Mouse (Mus musculus) lung, embryonic 16.5 days (tissue): ENCODE results near the gene Stk38. TPM values are rescaled to one million over a fixed set of nuclear protein-coding genes. Genes with fewer than 3 reads are reported as not detected.
A peak's percentile ranks its signal among the peaks of the same experiment; 100 is the strongest.

ENCODE experiments used
- ATAC-seq: fragments of 200-750 bp; cut with Nextera tagmentation; 2 replicates; pipeline ENCODE4 v1.8.0; 2017; ENCODE audit warnings: low read depth, mild to moderate bottlenecking, moderate library complexity
- H3K27ac ChIP-seq: fragments of 300-500 bp; sonication (generic); 2 replicates; pipeline ENCODE4 v1.5.1; 2014; ENCODE audit warnings: mild to moderate bottlenecking, control low read depth, low read length
- H3K27me3 ChIP-seq: fragments of 300-500 bp; sonication (generic); 2 replicates; pipeline ENCODE4 v1.6.1; 2014; ENCODE audit warnings: low read depth, low read length, mixed read lengths; ENCODE audit not compliant: control insufficient read depth, insufficient read depth
- H3K36me3 ChIP-seq: fragments of 300-500 bp; sonication (generic); 2 replicates; pipeline ENCODE4 v1.6.1; 2014; ENCODE audit warnings: low read length; ENCODE audit not compliant: control insufficient read depth, insufficient read depth
- H3K4me1 ChIP-seq: fragments of 300-500 bp; sonication (generic); replicated peaks from 2 replicates; pipeline ENCODE4 v1.6.1; 2014; ENCODE audit warnings: low read length, mixed read lengths; ENCODE audit not compliant: control insufficient read depth, insufficient read depth
- H3K4me2 ChIP-seq: fragments of 300-500 bp; sonication (generic); 2 replicates; pipeline ENCODE4 v1.6.1; 2014; ENCODE audit warnings: low read depth, low read length, control low read depth
- H3K4me3 ChIP-seq: fragments of 300-500 bp; sonication (generic); 2 replicates; pipeline ENCODE4 v1.5.1; 2014; ENCODE audit warnings: mild to moderate bottlenecking, low read length, control low read depth
- H3K9ac ChIP-seq: fragments of 300-500 bp; sonication (generic); 2 replicates; pipeline ENCODE4 v1.6.1; 2014; ENCODE audit warnings: low read length, control low read depth
- H3K9me3 ChIP-seq: fragments of 300-500 bp; sonication (generic); 2 replicates; pipeline ENCODE4 v1.6.1; 2016; ENCODE audit warnings: low read length; ENCODE audit not compliant: control insufficient read depth
- WGBS: fragments of 180-500 bp; shearing (Covaris S2); extraction: QIAGEN DNeasy Blood & Tissue Kit; methylation state at CpG from one replicate; pipeline ENCODE4 v1.1.7; 2014; 5-methylcytosine and 5-hydroxymethylcytosine counted together
- polyA plus RNA-seq: library from polyadenylated mRNA; unstranded; fragments of >200 nt; fragmentation: Nextera tagmentation; extraction: Ambion mirVana; gene quantifications from 2 replicates; pipeline ENCODE4 v1.2.1, GENCODE M21; 2015

Stk38 gene
- polyA plus RNA-seq, 1 experiment from 2014 or later: 103 TPM

GRCm38 (mm10) chr17:29049923-29050322, 42.1 kb upstream of the Stk38 start:
- ATAC-seq: no peak
- no peak overlapping the region for H3K4me2 ChIP-seq
- no peaks in the 10 kb centered on the region for H3K9me3 ChIP-seq
- H3K27me3 ChIP-seq: no peaks in the 10 kb centered on the region
- no peak overlapping the region for H3K27ac ChIP-seq
- peaks cover 21% of the 10 kb centered on the region for H3K36me3 ChIP-seq
- H3K9ac ChIP-seq: no peak overlapping the region
- H3K4me1 ChIP-seq: peaks cover 17% of the 10 kb centered on the region
- WGBS: 54% methylated on average over 7 of the region's 7 CpGs
- no peak overlapping the region for H3K4me3 ChIP-seq

GRCm38 (mm10) chr17:29049508-29049889, 41.7 kb upstream of the Stk38 start:
- ATAC-seq: no peak
- Histone ChIP-seq H3K9ac (no peak overlapping the region), H3K27ac (no peak overlapping the region), H3K4me3 (no peak overlapping the region), H3K27me3 (no peaks in the 10 kb centered on the region), H3K4me2 (no peak overlapping the region), H3K4me1 (peaks cover 18% of the 10 kb centered on the region), H3K9me3 (no peaks in the 10 kb centered on the region), H3K36me3 (peaks cover 25% of the 10 kb centered on the region)
- WGBS: 62% methylated on average over 5 of the region's 5 CpGs

- no peak overlapping the region for H3K4me3 ChIP-seq
- H3K27me3 ChIP-seq: no peaks in the 10 kb centered on the region
- peaks cover 15% of the 10 kb centered on the region for H3K4me1 ChIP-seq
- H3K36me3 ChIP-seq: peaks cover 30% of the 10 kb centered on the region
- peak; percentile 23; the same call in 1 of the 2 replicates for ATAC-seq
- WGBS: 18% methylated on average over 13 of the region's 13 CpGs
- no peak overlapping the region for H3K9ac ChIP-seq
- H3K4me2 ChIP-seq: no peak overlapping the region
- H3K27ac ChIP-seq: no peak overlapping the region
- no peaks in the 10 kb centered on the region for H3K9me3 ChIP-seq
Observed at GRCm38 (mm10) chr17:29048748-29049507, 41.1 kb upstream of the Stk38 start.

GRCm38 (mm10) chr17:29047697-29048514, 40.1 kb upstream of the Stk38 start:
- Histone ChIP-seq H3K27me3 (no peaks in the 10 kb centered on the region), H3K4me3 (no peak overlapping the region), H3K27ac (no peak overlapping the region), H3K4me2 (no peak overlapping the region), H3K9ac (no peak overlapping the region), H3K9me3 (no peaks in the 10 kb centered on the region), H3K4me1 (peaks cover 10% of the 10 kb centered on the region; the same call in 1 of the 2 replicates), H3K36me3 (peaks cover 36% of the 10 kb centered on the region)
- 60% methylated on average over 3 of the region's 3 CpGs for WGBS
- no peak for ATAC-seq

GRCm38 (mm10) chr17:29046863-29047262, 39.1 kb upstream of the Stk38 start:
- Histone ChIP-seq H3K4me3 (no peak overlapping the region), H3K27me3 (no peaks in the 10 kb centered on the region), H3K9ac (no peak overlapping the region), H3K27ac (no peak overlapping the region), H3K4me2 (no peak overlapping the region), H3K4me1 (peaks cover 10% of the 10 kb centered on the region; the same call in 1 of the 2 replicates), H3K9me3 (no peaks in the 10 kb centered on the region), H3K36me3 (peaks cover 43% of the 10 kb centered on the region)
- 89% methylated on average over 3 of the region's 3 CpGs for WGBS
- no peak for ATAC-seq

- 45% methylated on average over 12 of the region's 12 CpGs for WGBS
- no peak overlapping the region for H3K9ac ChIP-seq
- no peak overlapping the region for H3K4me3 ChIP-seq
- peak; percentile 73 for ATAC-seq
- no peaks in the 10 kb centered on the region for H3K27me3 ChIP-seq
- H3K4me2 ChIP-seq: no peak overlapping the region
- H3K27ac ChIP-seq: peak overlapping the region; percentile 65
- H3K4me1 ChIP-seq: peaks cover 10% of the 10 kb centered on the region; the same call in 1 of the 2 replicates
- no peaks in the 10 kb centered on the region for H3K9me3 ChIP-seq
- peaks cover 47% of the 10 kb centered on the region for H3K36me3 ChIP-seq
Observed at GRCm38 (mm10) chr17:29045741-29046530, 38.1 kb upstream of the Stk38 start.

- Histone ChIP-seq H3K27me3 (no peaks in the 10 kb centered on the region), H3K9me3 (no peaks in the 10 kb centered on the region), H3K27ac (peak overlapping the region; percentile 57), H3K4me1 (peaks cover 6% of the 10 kb centered on the region; the same call in 1 of the 2 replicates), H3K9ac (no peak overlapping the region), H3K36me3 (peaks cover 56% of the 10 kb centered on the region), H3K4me2 (no peak overlapping the region), H3K4me3 (no peak overlapping the region)
- ATAC-seq: 0 out of 2 replicates have a peak, but pooled peaks have one; percentile 13
- 60% methylated on average over 1 of the region's 1 CpGs for WGBS
Observed at GRCm38 (mm10) chr17:29044925-29045319, 37.1 kb upstream of the Stk38 start.

GRCm38 (mm10) chr17:29044146-29044924, 36.5 kb upstream of the Stk38 start:
- no peak overlapping the region for H3K4me2 ChIP-seq
- no peaks in the 10 kb centered on the region for H3K9me3 ChIP-seq
- H3K27me3 ChIP-seq: no peaks in the 10 kb centered on the region
- peaks cover 62% of the 10 kb centered on the region for H3K36me3 ChIP-seq
- no peak overlapping the region for H3K9ac ChIP-seq
- ATAC-seq: no peak
- 82% methylated on average over 6 of the region's 6 CpGs for WGBS
- H3K27ac ChIP-seq: no peak overlapping the region
- H3K4me3 ChIP-seq: no peak overlapping the region
- H3K4me1 ChIP-seq: peaks cover 6% of the 10 kb centered on the region; the same call in 1 of the 2 replicates
